Mouse (Mus musculus): ENCODE results near the gene Eif2ak4. TPM values are rescaled to one million over a fixed set of nuclear protein-coding genes. Genes with fewer than 3 reads are reported as not detected.
A peak's percentile ranks its signal among the peaks of the same experiment; 100 is the strongest.

The Eif2ak4 gene
- polyA plus RNA-seq, 1 experiment from 2014 or later: 13.0 TPM

GRCm38 (mm10) chr2:118512418-118513377, 124.3 kb downstream of the Eif2ak4 start:
- ATAC-seq (ENCODE audit: insufficient read depth, low FRiP score, low TSS enrichment) (no peak), DNase-seq (ENCODE audit: low spot score) (no peak)
- no peak overlapping the region for H3K4me3 ChIP-seq (ENCODE audit: low read depth, low read length)
- no peak overlapping the region for H3K27ac ChIP-seq (ENCODE audit: low read depth, low read length)
- H3K4me2 ChIP-seq (ENCODE audit: low read depth): no peak overlapping the region
- H3K4me1 ChIP-seq (ENCODE audit: control insufficient read depth, insufficient read depth, low read length): peaks cover 10% of the 10 kb centered on the region
- no peaks in the 10 kb centered on the region for H3K36me3 ChIP-seq (ENCODE audit: control insufficient read depth, insufficient read depth, low read length)
- 76% methylated on average over 16 of the region's 16 CpGs for WGBS
- H3K9me3 ChIP-seq (ENCODE audit: control insufficient read depth, low read length): no peaks in the 10 kb centered on the region
- no peaks in the 10 kb centered on the region for H3K27me3 ChIP-seq (ENCODE audit: control insufficient read depth, insufficient read depth, low read length)
- H3K9ac ChIP-seq (ENCODE audit: low read length): no peak overlapping the region

DNA sequence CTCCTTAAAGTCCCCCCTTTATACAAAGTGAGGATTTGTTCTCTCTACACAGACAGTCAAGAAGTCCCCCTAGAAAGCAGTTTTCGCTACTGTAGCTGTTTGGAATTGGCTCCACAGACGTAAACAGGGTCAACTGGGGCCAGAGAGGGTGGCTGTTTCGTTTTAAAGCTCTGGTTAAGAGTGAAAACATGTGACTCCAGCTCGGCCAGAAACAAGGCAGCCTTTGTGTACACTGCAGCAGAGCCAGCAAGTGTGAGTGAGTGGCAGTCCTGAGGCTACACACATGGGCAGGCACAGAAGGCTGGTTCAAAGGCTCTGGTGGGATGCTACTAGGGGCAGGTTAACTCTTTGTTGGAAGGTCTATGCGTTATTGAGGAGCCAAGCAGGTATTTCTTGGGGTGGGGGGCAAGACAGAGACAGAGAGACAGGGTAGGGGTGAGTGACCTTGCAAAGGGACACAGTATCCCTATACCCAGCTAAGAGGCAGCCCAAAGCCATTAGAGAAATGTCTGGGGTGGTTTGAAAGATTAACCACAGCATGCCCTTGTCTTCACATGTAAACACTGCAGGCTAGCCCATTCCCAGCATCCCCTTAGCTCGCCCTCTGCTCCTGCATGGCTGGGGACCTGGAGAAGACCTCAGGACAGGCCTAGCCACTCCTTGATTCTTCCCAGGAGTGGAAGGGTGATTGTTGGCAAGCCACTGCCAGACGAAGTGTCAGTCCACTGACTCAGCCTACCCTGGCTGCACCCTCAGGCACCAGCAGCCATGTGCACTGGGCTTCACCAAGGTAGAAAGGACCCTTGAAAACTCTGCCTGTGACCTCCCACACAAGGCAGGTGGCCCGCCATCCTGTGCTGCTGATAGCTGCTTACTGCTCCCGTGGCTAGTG, 131.9 kb downstream of the Eif2ak4 start:
- Histone ChIP-seq H3K36me3 (ENCODE audit: control insufficient read depth, insufficient read depth, low read length) (no peaks in the 10 kb centered on the region), H3K9ac (ENCODE audit: low read length) (no peak overlapping the region), H3K27ac (ENCODE audit: low read depth, low read length) (peak overlapping the region; percentile 75), H3K4me3 (ENCODE audit: low read depth, low read length) (no peak overlapping the region), H3K4me2 (ENCODE audit: low read depth) (no peak overlapping the region), H3K4me1 (ENCODE audit: control insufficient read depth, insufficient read depth, low read length) (peaks cover 8% of the 10 kb centered on the region; the same call in 1 of the 2 replicates), H3K9me3 (ENCODE audit: control insufficient read depth, low read length) (no peaks in the 10 kb centered on the region), H3K27me3 (ENCODE audit: control insufficient read depth, insufficient read depth, low read length) (no peaks in the 10 kb centered on the region)
- ATAC-seq (ENCODE audit: insufficient read depth, low FRiP score, low TSS enrichment): peak; percentile 86
- peak; percentile 67 for DNase-seq (ENCODE audit: low spot score)
- WGBS: 36% methylated on average over 9 of the region's 9 CpGs

GRCm38 (mm10) chr2:118522265-118522664, 133.8 kb downstream of the Eif2ak4 start:
- WGBS: 42% methylated on average over 2 of the region's 2 CpGs
- DNase-seq (ENCODE audit: low spot score) (no peak), ATAC-seq (ENCODE audit: insufficient read depth, low FRiP score, low TSS enrichment) (no peak)
- Histone ChIP-seq H3K27me3 (ENCODE audit: control insufficient read depth, insufficient read depth, low read length) (no peaks in the 10 kb centered on the region), H3K27ac (ENCODE audit: low read depth, low read length) (no peak overlapping the region), H3K36me3 (ENCODE audit: control insufficient read depth, insufficient read depth, low read length) (no peaks in the 10 kb centered on the region), H3K9ac (ENCODE audit: low read length) (no peak overlapping the region), H3K4me3 (ENCODE audit: low read depth, low read length) (no peak overlapping the region), H3K9me3 (ENCODE audit: control insufficient read depth, low read length) (no peaks in the 10 kb centered on the region), H3K4me1 (ENCODE audit: control insufficient read depth, insufficient read depth, low read length) (peaks cover 8% of the 10 kb centered on the region; the same call in 1 of the 2 replicates), H3K4me2 (ENCODE audit: low read depth) (no peak overlapping the region)

DNA sequence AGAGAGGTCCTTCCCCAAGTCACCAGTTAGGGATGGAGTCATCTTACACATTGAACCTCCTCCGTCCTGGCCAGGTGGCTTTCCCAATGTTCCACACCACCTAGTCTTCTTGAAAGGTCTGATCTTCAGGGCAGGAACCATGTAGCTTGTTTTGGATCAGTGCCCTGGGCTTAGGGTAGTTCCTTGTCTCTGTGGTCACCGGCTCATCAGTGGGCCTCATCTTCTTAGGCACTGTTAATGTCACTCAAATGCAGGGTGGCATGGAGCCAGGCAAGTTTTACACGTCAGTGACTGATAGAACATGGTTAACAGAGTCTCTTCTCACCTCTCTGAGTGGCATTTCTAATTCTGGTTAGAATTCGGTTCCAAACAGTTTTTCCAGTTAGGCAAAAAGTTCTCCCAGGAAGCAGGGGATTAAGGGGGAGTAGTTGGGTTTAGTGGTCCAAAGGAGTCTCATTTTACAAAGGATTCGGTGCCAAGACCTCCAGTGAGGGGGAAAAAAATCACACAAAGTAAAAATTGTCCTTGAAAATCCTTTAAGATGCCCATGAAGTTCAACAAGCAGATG, 134.8 kb downstream of the Eif2ak4 start:
- no peaks in the 10 kb centered on the region for H3K9me3 ChIP-seq (ENCODE audit: control insufficient read depth, low read length)
- DNase-seq (ENCODE audit: low spot score) (no peak), ATAC-seq (ENCODE audit: insufficient read depth, low FRiP score, low TSS enrichment) (no peak)
- no peaks in the 10 kb centered on the region for H3K27me3 ChIP-seq (ENCODE audit: control insufficient read depth, insufficient read depth, low read length)
- no peak overlapping the region for H3K9ac ChIP-seq (ENCODE audit: low read length)
- no peaks in the 10 kb centered on the region for H3K36me3 ChIP-seq (ENCODE audit: control insufficient read depth, insufficient read depth, low read length)
- H3K27ac ChIP-seq (ENCODE audit: low read depth, low read length): no peak overlapping the region
- H3K4me3 ChIP-seq (ENCODE audit: low read depth, low read length): no peak overlapping the region
- no peak overlapping the region for H3K4me2 ChIP-seq (ENCODE audit: low read depth)
- peaks cover 8% of the 10 kb centered on the region; the same call in 1 of the 2 replicates for H3K4me1 ChIP-seq (ENCODE audit: control insufficient read depth, insufficient read depth, low read length)
- 75% methylated on average over 5 of the region's 5 CpGs for WGBS

- Histone ChIP-seq H3K9ac (ENCODE audit: low read length) (no peak overlapping the region), H3K27me3 (ENCODE audit: control insufficient read depth, insufficient read depth, low read length) (no peaks in the 10 kb centered on the region), H3K36me3 (ENCODE audit: control insufficient read depth, insufficient read depth, low read length) (no peaks in the 10 kb centered on the region), H3K4me1 (ENCODE audit: control insufficient read depth, insufficient read depth, low read length) (peaks cover 15% of the 10 kb centered on the region), H3K4me2 (ENCODE audit: low read depth) (no peak overlapping the region), H3K9me3 (ENCODE audit: control insufficient read depth, low read length) (no peaks in the 10 kb centered on the region), H3K4me3 (ENCODE audit: low read depth, low read length) (no peak overlapping the region), H3K27ac (ENCODE audit: low read depth, low read length) (no peak overlapping the region)
- 78% methylated on average over 3 of the region's 3 CpGs for WGBS
- no peak for ATAC-seq (ENCODE audit: insufficient read depth, low FRiP score, low TSS enrichment)
- DNase-seq (ENCODE audit: low spot score): no peak
Measured at GRCm38 (mm10) chr2:118524811-118525210, 136.4 kb downstream of the Eif2ak4 start.

Other genes with a start within 250 kb of the Eif2ak4 start
- 2.6 and 3.3 TPM in 2 replicates for gene Fsip1, start 131.7 kb upstream of the Eif2ak4 start, polyA plus RNA-seq (2014; fragmentation: Nextera tagmentation; extraction: Ambion mirVana)
- gene Gpr176, start 15.2 kb upstream of the Eif2ak4 start, polyA plus RNA-seq (2014; fragmentation: Nextera tagmentation; extraction: Ambion mirVana): 0.88 and 1.2 TPM in 2 replicates
- gene Srp14, start 91.1 kb downstream of the Eif2ak4 start, polyA plus RNA-seq (2014; fragmentation: Nextera tagmentation; extraction: Ambion mirVana): 281 and 284 TPM in 2 replicates
- 5.9 and 8.3 TPM in 2 replicates for gene Bmf, start 161.1 kb downstream of the Eif2ak4 start, polyA plus RNA-seq (2014; fragmentation: Nextera tagmentation; extraction: Ambion mirVana)
- 111 and 112 TPM in 2 replicates for gene Bub1b, start 209.6 kb downstream of the Eif2ak4 start, polyA plus RNA-seq (2014; fragmentation: Nextera tagmentation; extraction: Ambion mirVana)

All from neural tube, embryonic 11.5 days (tissue).